8 mouse cellular contexts compared by ENCODE assay signal in genomic region chr10:127676691-127677548, GRCm38 (mm10). TPM values are rescaled to one million over a fixed set of nuclear protein-coding genes. Genes with fewer than 3 reads are reported as not detected.
A peak's percentile ranks its signal among the peaks of the same experiment; 100 is the strongest.
DNase-seq lines count a peak whose midpoint lies in the region; ATAC-seq and TF ChIP-seq lines count a peak whose summit lies in the region.

No protein-coding gene starts in this region.

- in situ Hi-C loops in CH12.LX (cut with MboI; ENCODE audit: low pct_ligation_motif_present, low pct_unique_long_range_greater_than_20kb, low sequenced_read_pairs) = loop anchor here (10.0 kb wide), 1 partner anchor 58 kb away; the partner anchor contains the start of gene Zbtb39

- ATAC-seq in forebrain, embryonic 11.5 days (replicated peaks; ENCODE audit: low FRiP score) = peak; percentile 96
- ATAC-seq in heart, postnatal 0 days (ENCODE audit: insufficient read depth, low read depth) = peak; percentile 95
- ATAC-seq in liver, embryonic 16.5 days (ENCODE audit: low read depth) = peak; percentile 95
- ATAC-seq in neural tube, embryonic 13.5 days (ENCODE audit: low read depth) = peak; percentile 96

- peak overlapping the region; percentile 40; the same call in 1 of the 2 replicates for H3K27ac ChIP-seq in CH12.LX (ENCODE audit: insufficient read depth, low read depth)
- peak overlapping the region; percentile 37; the same call in 1 of the 2 replicates for H3K27ac ChIP-seq in forebrain, embryonic 11.5 days (ENCODE audit: low read depth, low read length)
- H3K27ac ChIP-seq in heart, postnatal 0 days (ENCODE audit: low read depth) = peak overlapping the region; percentile 70
- H3K27ac ChIP-seq in liver, embryonic 16.5 days (ENCODE audit: low read length) = peak overlapping the region; percentile 88
- peak overlapping the region; percentile 61 for H3K27ac ChIP-seq in neural tube, embryonic 13.5 days (replicated peaks)
- H3K27ac ChIP-seq in testis, adult 2 months (ENCODE audit: control insufficient read depth, insufficient read depth, low read depth, low read length) = peak overlapping the region; percentile 92

- H3K79me2 ChIP-seq in CH12.LX (replicated peaks; ENCODE audit: control insufficient read depth, extremely low read depth, insufficient read depth, poor library complexity, severe bottlenecking) = peaks cover 7% of the 10 kb centered on the region

- dilution Hi-C loops in CH12.LX (cut with MboI; ENCODE audit: extremely low pct_ligation_motif_present, extremely low pct_unique_long_range_greater_than_20kb, low sequenced_read_pairs) = no loop called here

- H3K27me3 ChIP-seq in CH12.LX (replicated peaks) = no peaks in the 10 kb centered on the region
- no peaks in the 10 kb centered on the region for H3K27me3 ChIP-seq in forebrain, embryonic 11.5 days (ENCODE audit: control insufficient read depth, insufficient read depth, low read length)
- no peaks in the 10 kb centered on the region for H3K27me3 ChIP-seq in heart, postnatal 0 days (ENCODE audit: control insufficient read depth, insufficient read depth, low read length)
- no peaks in the 10 kb centered on the region for H3K27me3 ChIP-seq in liver, embryonic 16.5 days (ENCODE audit: control insufficient read depth, insufficient read depth, low read depth, low read length)
- H3K27me3 ChIP-seq in neural tube, embryonic 13.5 days = no peaks in the 10 kb centered on the region
- H3K27me3 ChIP-seq in testis, adult 2 months (ENCODE audit: control insufficient read depth, insufficient read depth, low read length) = no peaks in the 10 kb centered on the region

- peak; percentile 99 for DNase-seq in CH12.LX (ENCODE audit: extremely low read depth)
- peak; percentile 97 for DNase-seq in c-Kit-positive CD71-positive TER-119-negative erythroid progenitor cells, embryonic 14.5 days (ENCODE audit: low read depth)
- DNase-seq in forebrain, embryonic 11.5 days (ENCODE audit: low spot score) = peak; percentile 99
- DNase-seq in heart, postnatal 0 days (ENCODE audit: low spot score) = peak; percentile 99
- DNase-seq in kidney, postnatal 4 days = peak; percentile 92 to 96

- TF ChIP-seq CTCF in CH12.LX (conservative IDR thresholded peaks at IDR 0.05 in 1 of 2, IDR thresholded peaks at IDR 0.05 in 1 of 2; ENCODE audit: low read depth in 2 of 2, low read length in 2 of 2) = no peak
- no peak for TF ChIP-seq CTCF in heart, postnatal 0 days (IDR thresholded peaks at IDR 0.05; ENCODE audit: low read depth)
- TF ChIP-seq CTCF in testis, adult 2 months (IDR thresholded peaks at IDR 0.05; ENCODE audit: control insufficient read depth, insufficient read depth, insufficient replicate concordance, low read depth, low read length) = no peak

- no peak for TF ChIP-seq RAD21 in CH12.LX (IDR thresholded peaks at IDR 0.05; ENCODE audit: low read depth, low read length)

- H3K36me3 ChIP-seq in CH12.LX (replicated peaks in 1 of 2; ENCODE audit: control insufficient read depth in 1 of 2, insufficient read depth in 1 of 2, low read length in 1 of 2) = peaks cover 0 to 15% of the 10 kb centered on the region in 2 experiments
- no peaks in the 10 kb centered on the region for H3K36me3 ChIP-seq in forebrain, embryonic 11.5 days (ENCODE audit: control insufficient read depth, insufficient read depth, low read length)
- H3K36me3 ChIP-seq in heart, postnatal 0 days (replicated peaks; ENCODE audit: control insufficient read depth, insufficient read depth, low read length) = no peaks in the 10 kb centered on the region
- H3K36me3 ChIP-seq in liver, embryonic 16.5 days (ENCODE audit: control insufficient read depth, insufficient read depth) = no peaks in the 10 kb centered on the region
- H3K36me3 ChIP-seq in neural tube, embryonic 13.5 days = no peaks in the 10 kb centered on the region
- peaks cover 4% of the 10 kb centered on the region; the same call in 1 of the 2 replicates for H3K36me3 ChIP-seq in testis, adult 2 months (ENCODE audit: control insufficient read depth, insufficient read depth, low read length)

- H3K4me1 ChIP-seq in CH12.LX (ENCODE audit: control insufficient read depth in 1 of 2, insufficient read depth in 2 of 2) = peaks cover 2 to 21% of the 10 kb centered on the region in 2 experiments; a peak in 2 of 4 replicates
- no peaks in the 10 kb centered on the region; the same call in 1 of the 2 replicates for H3K4me1 ChIP-seq in forebrain, embryonic 11.5 days (replicated peaks; ENCODE audit: control insufficient read depth, insufficient read depth, low read length)
- peaks cover 10% of the 10 kb centered on the region; the same call in 1 of the 2 replicates for H3K4me1 ChIP-seq in heart, postnatal 0 days (ENCODE audit: control insufficient read depth, insufficient read depth)
- peaks cover 14% of the 10 kb centered on the region; the same call in 1 of the 2 replicates for H3K4me1 ChIP-seq in liver, embryonic 16.5 days (ENCODE audit: control insufficient read depth, low read depth, low read length)
- peaks cover 17% of the 10 kb centered on the region for H3K4me1 ChIP-seq in neural tube, embryonic 13.5 days (replicated peaks)
- peaks cover 4% of the 10 kb centered on the region for H3K4me1 ChIP-seq in testis, adult 2 months (ENCODE audit: control insufficient read depth, insufficient read depth, low read length)

- WGBS in forebrain, embryonic 11.5 days = under 1% methylated on average over 66 of the region's 71 CpGs
- under 1% methylated on average over 65 of the region's 71 CpGs for WGBS in heart, postnatal 0 days
- WGBS in liver, embryonic 16.5 days (ENCODE audit: insufficient replicate concordance) = under 1% methylated on average over 71 of the region's 71 CpGs
- under 1% methylated on average over 71 of the region's 71 CpGs for WGBS in neural tube, embryonic 13.5 days

- H3K9ac ChIP-seq in CH12.LX (ENCODE audit: insufficient read depth, low read depth) = peak overlapping the region; percentile 87
- peak overlapping the region; percentile 79 for H3K9ac ChIP-seq in forebrain, embryonic 11.5 days (ENCODE audit: low read length)
- peak overlapping the region; percentile 69 for H3K9ac ChIP-seq in heart, postnatal 0 days (replicated peaks; ENCODE audit: low read depth, low read length)
- peak overlapping the region; percentile 87 for H3K9ac ChIP-seq in liver, embryonic 16.5 days (ENCODE audit: low read depth, low read length)
- H3K9ac ChIP-seq in neural tube, embryonic 13.5 days = peak overlapping the region; percentile 77

- no peak for TF ChIP-seq EP300 in CH12.LX (IDR thresholded peaks at IDR 0.05; ENCODE audit: low read length)
- TF ChIP-seq EP300 in heart, postnatal 0 days (IDR thresholded peaks at IDR 0.05; ENCODE audit: low read depth) = no peak

- peak overlapping the region; percentile 96 for H3K4me2 ChIP-seq in CH12.LX (ENCODE audit: insufficient read depth, low read depth, poor library complexity, severe bottlenecking)
- H3K4me2 ChIP-seq in forebrain, embryonic 11.5 days (ENCODE audit: low read depth, low read length, severe bottlenecking) = peak overlapping the region; percentile 89
- peak overlapping the region; percentile 98 for H3K4me2 ChIP-seq in heart, postnatal 0 days (ENCODE audit: low read depth, low read length)
- H3K4me2 ChIP-seq in liver, embryonic 16.5 days (ENCODE audit: low read depth, low read length) = peak overlapping the region; percentile 97
- peak overlapping the region; percentile 97 for H3K4me2 ChIP-seq in neural tube, embryonic 13.5 days

- H3K9me3 ChIP-seq in CH12.LX (replicated peaks; ENCODE audit: low read length) = no peaks in the 10 kb centered on the region
- H3K9me3 ChIP-seq in forebrain, embryonic 11.5 days (ENCODE audit: control insufficient read depth, low read length) = no peaks in the 10 kb centered on the region
- no peaks in the 10 kb centered on the region for H3K9me3 ChIP-seq in heart, postnatal 0 days (replicated peaks; ENCODE audit: control insufficient read depth, low read length)
- H3K9me3 ChIP-seq in liver, embryonic 16.5 days (replicated peaks; ENCODE audit: control insufficient read depth, low read length) = no peaks in the 10 kb centered on the region
- no peaks in the 10 kb centered on the region for H3K9me3 ChIP-seq in neural tube, embryonic 13.5 days

- peak overlapping the region; percentile 80 to 98 (median 83) for H3K4me3 ChIP-seq in CH12.LX (replicated peaks in 1 of 3; ENCODE audit: low read depth in 2 of 3, low read length in 2 of 3, poor library complexity in 1 of 3)
- peak overlapping the region; percentile 75 for H3K4me3 ChIP-seq in forebrain, embryonic 11.5 days (ENCODE audit: low read depth, low read length)
- peak overlapping the region; percentile 82 for H3K4me3 ChIP-seq in heart, postnatal 0 days (ENCODE audit: low read depth, low read length)
- H3K4me3 ChIP-seq in liver, embryonic 16.5 days (ENCODE audit: low read depth, low read length) = peak overlapping the region; percentile 90
- H3K4me3 ChIP-seq in neural tube, embryonic 13.5 days = peak overlapping the region; percentile 80
- H3K4me3 ChIP-seq in testis, adult 2 months (ENCODE audit: control insufficient read depth, low read depth, low read length) = peak overlapping the region; percentile 90

- TF ChIP-seq POLR2A in CH12.LX (IDR thresholded peaks at IDR 0.05; ENCODE audit: low read depth, low read length) = peak; percentile 79
- TF ChIP-seq POLR2A in testis, adult 2 months (IDR thresholded peaks at IDR 0.05; ENCODE audit: control insufficient read depth, low read depth, low read length) = peak; percentile 94

RNA-seq across cellular contexts. Expression of gene Nab2, which starts 8.6 kb away (rescaled TPM):
- 10.0 and 13.9 TPM in 2 replicates for total RNA-seq in CH12.LX (2012; rRNA removed)
- 5.9 and 8.1 TPM in 2 replicates for total RNA-seq in CH12.LX (2014; rRNA removed)
- polyA plus RNA-seq in CH12.LX (2012; ENCODE audit: insufficient read length, low read depth) = 9.2 and 10.8 TPM in 2 replicates
- 4.9 and 5.5 TPM in 2 replicates for polyA plus RNA-seq in forebrain, embryonic 11.5 days (2014; fragmentation: Nextera tagmentation; extraction: Ambion mirVana)
- total RNA-seq in heart, postnatal 0 days (2014; rRNA removed; ENCODE audit: low replicate concordance) = 15.3 and 17.0 TPM in 2 replicates
- polyA plus RNA-seq in heart, postnatal 0 days (2015; fragmentation: Nextera tagmentation; extraction: Ambion mirVana) = 4.0 and 5.3 TPM in 2 replicates
- 3.0 and 3.9 TPM in 2 replicates for polyA plus RNA-seq in liver, embryonic 16.5 days (2015; fragmentation: Nextera tagmentation; extraction: Ambion mirVana)
- polyA plus RNA-seq in neural tube, embryonic 13.5 days (2015; fragmentation: Nextera tagmentation; extraction: Ambion mirVana) = 4.0 and 4.5 TPM in 2 replicates
- polyA plus RNA-seq in testis, adult 2 months (2012; rRNA removed) = 24.6 and 26.2 TPM in 2 replicates

RNA-seq across cellular contexts. Expression of gene Nemp1, which starts 10.2 kb away (rescaled TPM):
- total RNA-seq in CH12.LX (2012; rRNA removed) (12.5 and 13.2 TPM in 2 replicates), CH12.LX (2014; rRNA removed) (17.4 and 18.3 TPM in 2 replicates)
- 7.5 and 8.3 TPM in 2 replicates for polyA plus RNA-seq in CH12.LX (2012; ENCODE audit: insufficient read length, low read depth)
- polyA plus RNA-seq in forebrain, embryonic 11.5 days (2014; fragmentation: Nextera tagmentation; extraction: Ambion mirVana) = 12.0 and 12.2 TPM in 2 replicates
- 10.0 and 16.0 TPM in 2 replicates for total RNA-seq in heart, postnatal 0 days (2014; rRNA removed; ENCODE audit: low replicate concordance)
- 4.2 and 4.5 TPM in 2 replicates for polyA plus RNA-seq in heart, postnatal 0 days (2015; fragmentation: Nextera tagmentation; extraction: Ambion mirVana)
- polyA plus RNA-seq in liver, embryonic 16.5 days (2015; fragmentation: Nextera tagmentation; extraction: Ambion mirVana) = 6.7 and 7.1 TPM in 2 replicates
- 3.3 and 3.6 TPM in 2 replicates for polyA plus RNA-seq in neural tube, embryonic 13.5 days (2015; fragmentation: Nextera tagmentation; extraction: Ambion mirVana)
- 46.8 and 58.1 TPM in 2 replicates for polyA plus RNA-seq in testis, adult 2 months (2012; rRNA removed)

RNA-seq across cellular contexts. Expression of gene Myo1a, which starts 28.1 kb away (rescaled TPM):
- total RNA-seq in CH12.LX (2012; rRNA removed) = 1.8 and 2.3 TPM in 2 replicates
- total RNA-seq in CH12.LX (2014; rRNA removed) = 0.08 and 0.24 TPM in 2 replicates
- 0.36 and 0.45 TPM in 2 replicates for polyA plus RNA-seq in CH12.LX (2012; ENCODE audit: insufficient read length, low read depth)
- polyA plus RNA-seq in forebrain, embryonic 11.5 days (2014; fragmentation: Nextera tagmentation; extraction: Ambion mirVana) = 0.40 and 0.51 TPM in 2 replicates
- total RNA-seq in heart, postnatal 0 days (2014; rRNA removed; ENCODE audit: low replicate concordance) = not detected in 2 replicates
- 0.04 and 0.05 TPM in 2 replicates for polyA plus RNA-seq in heart, postnatal 0 days (2015; fragmentation: Nextera tagmentation; extraction: Ambion mirVana)
- polyA plus RNA-seq in liver, embryonic 16.5 days (2015; fragmentation: Nextera tagmentation; extraction: Ambion mirVana) = 0.11 and 0.55 TPM in 2 replicates
- polyA plus RNA-seq in neural tube, embryonic 13.5 days (2015; fragmentation: Nextera tagmentation; extraction: Ambion mirVana) = 0.88 and 0.96 TPM in 2 replicates
- 18.5 and 19.1 TPM in 2 replicates for polyA plus RNA-seq in testis, adult 2 months (2012; rRNA removed)

RNA-seq across cellular contexts. Expression of gene Stat6, which starts 34.1 kb away (rescaled TPM):
- total RNA-seq in CH12.LX (2012; rRNA removed) = 58.7 and 76.6 TPM in 2 replicates
- 64.0 and 71.5 TPM in 2 replicates for total RNA-seq in CH12.LX (2014; rRNA removed)
- 62.9 and 72.1 TPM in 2 replicates for polyA plus RNA-seq in CH12.LX (2012; ENCODE audit: insufficient read length, low read depth)
- polyA plus RNA-seq in forebrain, embryonic 11.5 days (2014; fragmentation: Nextera tagmentation; extraction: Ambion mirVana) = 6.8 and 7.8 TPM in 2 replicates
- total RNA-seq in heart, postnatal 0 days (2014; rRNA removed; ENCODE audit: low replicate concordance) = 38.1 and 42.3 TPM in 2 replicates
- polyA plus RNA-seq in heart, postnatal 0 days (2015; fragmentation: Nextera tagmentation; extraction: Ambion mirVana) = 24.0 and 24.6 TPM in 2 replicates
- polyA plus RNA-seq in liver, embryonic 16.5 days (2015; fragmentation: Nextera tagmentation; extraction: Ambion mirVana) = 14.8 and 17.7 TPM in 2 replicates
- 5.9 and 6.0 TPM in 2 replicates for polyA plus RNA-seq in neural tube, embryonic 13.5 days (2015; fragmentation: Nextera tagmentation; extraction: Ambion mirVana)
- 3.9 and 5.9 TPM in 2 replicates for polyA plus RNA-seq in testis, adult 2 months (2012; rRNA removed)

RNA-seq across cellular contexts. Expression of gene Tac2, which starts 47.4 kb away (rescaled TPM):
- not detected in 2 replicates for total RNA-seq in CH12.LX (2012; rRNA removed)
- not detected in 2 replicates for total RNA-seq in CH12.LX (2014; rRNA removed)
- polyA plus RNA-seq in CH12.LX (2012; ENCODE audit: insufficient read length, low read depth) = not detected in 2 replicates
- polyA plus RNA-seq in forebrain, embryonic 11.5 days (2014; fragmentation: Nextera tagmentation; extraction: Ambion mirVana) = not detected in 2 replicates
- total RNA-seq in heart, postnatal 0 days (2014; rRNA removed; ENCODE audit: low replicate concordance) = not detected in 2 replicates
- 0.23 and 0.25 TPM in 2 replicates for polyA plus RNA-seq in heart, postnatal 0 days (2015; fragmentation: Nextera tagmentation; extraction: Ambion mirVana)
- polyA plus RNA-seq in liver, embryonic 16.5 days (2015; fragmentation: Nextera tagmentation; extraction: Ambion mirVana) = 11.3 and 13.1 TPM in 2 replicates
- polyA plus RNA-seq in neural tube, embryonic 13.5 days (2015; fragmentation: Nextera tagmentation; extraction: Ambion mirVana) = 0.31 and 1.9 TPM in 2 replicates
- not detected in 2 replicates for polyA plus RNA-seq in testis, adult 2 months (2012; rRNA removed)

Comparison
In these comparisons a context has a peak if more than half of its experiments do, and no peak if none do; other contexts are left out.
1. Peak in every context shown above with its lines: DNase-seq, ATAC-seq, H3K4me3 ChIP-seq and H3K27ac ChIP-seq.
2. H3K27ac ChIP-seq: peak in every context shown above with its lines; median percentile 92 in testis, adult 2 months; 88 in liver, embryonic 16.5 days; 70 in heart, postnatal 0 days; 61 in neural tube, embryonic 13.5 days; 40 in CH12.LX; 37 in forebrain, embryonic 11.5 days.